Mouse (Mus musculus): ENCODE data around the gene Ubac2.

DNA sequence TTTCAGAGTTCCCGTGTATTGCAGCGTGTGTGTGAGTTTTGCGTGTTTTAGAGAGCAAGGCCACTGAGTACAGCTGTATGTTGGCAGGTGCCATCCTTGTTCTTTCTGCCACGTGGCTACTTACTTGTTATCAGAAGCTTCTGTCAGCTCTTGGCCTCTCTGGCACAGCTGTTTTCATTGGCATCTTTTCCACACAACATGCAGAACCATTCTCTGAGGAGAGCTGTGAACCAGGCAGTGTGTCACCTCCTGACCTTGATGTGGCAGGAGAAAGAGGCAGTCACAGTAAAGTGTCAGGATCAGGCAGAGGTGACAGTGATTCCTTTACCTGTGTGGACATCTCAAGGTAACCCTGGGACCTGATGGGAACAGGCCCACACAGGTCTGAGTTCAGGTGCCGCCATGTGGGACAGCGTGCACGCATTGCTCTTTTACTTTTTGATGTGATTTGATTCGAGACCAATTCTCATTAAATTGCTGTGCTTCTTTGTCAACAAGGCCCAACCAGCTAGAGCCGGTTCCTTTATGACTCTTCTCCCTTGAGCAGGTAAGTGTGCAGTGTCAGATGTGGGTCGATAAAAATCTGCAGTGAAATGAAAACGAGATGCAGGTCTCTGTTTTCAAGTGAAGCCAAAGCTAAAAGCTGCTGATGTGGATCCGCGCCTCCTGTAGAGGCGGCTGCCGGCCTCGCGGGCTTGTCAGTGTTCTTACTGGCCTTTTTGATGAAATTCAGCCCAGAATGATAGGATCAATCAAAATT lies 122.1 kb downstream of the Ubac2 start:
- TF ChIP-seq CTCF (IDR thresholded peaks at IDR 0.05; ENCODE audit: control insufficient read depth, insufficient read depth, low read length) (no peak), POLR2A (IDR thresholded peaks at IDR 0.05; ENCODE audit: borderline replicate concordance, control insufficient read depth, low read depth, low read length) (no peak)

Measured in bone marrow, adult 2 months (tissue).